Mouse (Mus musculus) layer of hippocampus, adult 11-12 months (tissue): ENCODE measurements around the gene Csnk1e.
A peak's percentile ranks its signal among the peaks of the same experiment; 100 is the strongest.

ENCODE experiments used
- DNase-seq: peaks from one replicate; pipeline ENCODE4 v3.0.0; 2022; ENCODE audit warnings: low spot score

The Csnk1e gene

DNA sequence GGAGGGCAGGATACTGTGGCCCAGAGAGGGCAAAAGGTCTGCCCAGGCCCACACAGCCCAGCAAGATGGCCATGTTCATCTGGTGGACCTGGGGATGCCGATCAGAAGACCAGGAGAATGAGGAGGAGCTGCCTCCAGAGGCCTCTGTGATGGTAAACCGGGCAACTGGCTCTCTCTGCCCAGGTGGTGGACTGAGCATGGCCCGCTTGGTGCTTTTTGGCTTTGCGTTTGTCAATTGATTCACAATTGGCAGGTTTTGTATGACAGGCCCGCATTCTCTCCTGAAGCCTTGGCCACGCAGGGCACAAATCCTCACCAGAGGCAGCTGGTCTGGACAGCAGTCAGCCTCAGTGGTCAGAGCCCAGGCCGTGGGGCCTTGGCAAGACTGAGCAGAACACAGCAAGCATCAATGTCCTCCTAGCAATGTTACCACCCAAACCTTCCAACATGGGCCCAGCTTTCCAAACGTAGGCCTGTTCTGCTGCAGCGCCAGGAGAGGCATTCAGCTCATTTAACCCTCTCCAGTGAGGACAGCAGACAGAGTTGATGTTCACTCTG lies 12.3 kb downstream of the Csnk1e start:
- no peak for DNase-seq

DNA sequence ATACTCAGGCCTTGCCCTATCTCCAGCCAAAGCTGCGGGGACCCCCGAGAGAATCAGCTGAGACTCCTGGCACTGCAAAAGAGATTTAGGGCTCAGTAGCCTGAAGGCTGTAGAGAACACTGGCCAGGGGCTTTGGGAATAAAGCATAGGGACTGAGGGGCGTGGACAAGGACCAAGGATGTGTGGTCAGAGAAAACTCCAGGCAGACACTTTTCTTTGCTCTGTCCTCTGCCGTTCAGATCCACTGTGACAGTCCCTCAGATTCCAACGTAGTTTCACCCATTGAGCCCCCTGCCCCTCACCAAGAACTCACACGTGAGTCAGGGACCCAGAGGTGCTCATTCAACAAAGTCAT lies 13.1 kb downstream of the Csnk1e start:
- no peak for DNase-seq

DNA sequence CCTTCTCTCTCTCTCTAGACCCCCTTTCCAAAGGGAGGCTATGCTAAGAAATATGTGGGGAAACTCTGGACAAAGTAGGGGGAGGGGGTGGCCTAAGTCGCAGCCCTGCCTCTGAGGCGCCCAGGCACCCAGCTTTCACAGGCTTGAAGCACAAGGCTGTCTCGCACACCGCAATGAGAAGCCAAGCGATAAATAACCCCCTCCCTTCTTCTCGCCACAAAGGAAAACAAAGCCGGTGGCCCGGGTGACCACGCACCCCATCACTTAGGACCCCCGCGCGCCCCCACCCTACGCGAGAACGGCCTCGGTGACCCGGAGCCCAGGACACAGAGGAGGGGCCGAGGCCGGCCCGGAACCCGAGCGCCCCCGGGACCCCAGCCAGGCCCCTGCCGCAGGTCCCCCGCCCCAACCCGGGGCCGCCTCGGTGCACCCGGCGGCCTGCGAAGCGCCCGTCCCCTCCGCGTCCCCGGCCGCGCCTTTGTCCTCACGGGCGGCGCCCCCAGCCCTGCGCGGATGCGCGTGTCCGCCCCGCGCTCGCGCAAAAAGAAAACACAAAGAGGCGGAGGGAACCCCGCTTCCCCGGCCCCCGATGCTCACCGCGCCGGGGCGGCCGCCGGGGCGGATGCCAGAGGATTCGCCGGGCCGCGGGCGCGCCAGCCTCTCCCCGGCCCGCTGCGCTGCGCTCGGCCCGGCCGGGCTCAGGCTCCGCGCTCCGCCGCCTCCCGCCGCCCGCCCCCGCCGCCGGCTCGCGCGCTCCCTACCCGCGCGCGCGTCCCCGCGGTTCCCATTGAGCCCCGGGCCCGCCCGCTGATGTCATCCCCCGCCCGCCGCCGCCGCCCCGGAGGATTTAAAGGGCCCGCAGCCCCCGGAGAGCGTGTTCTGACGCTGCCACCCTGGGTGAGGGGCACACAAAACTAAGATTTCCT lies 13.8 kb downstream of the Csnk1e start:
- peak; percentile 83 for DNase-seq

GRCm38 (mm10) chr15:79440651-79441330 lies 14.6 kb downstream of the Csnk1e start:
- no peak for DNase-seq

DNA sequence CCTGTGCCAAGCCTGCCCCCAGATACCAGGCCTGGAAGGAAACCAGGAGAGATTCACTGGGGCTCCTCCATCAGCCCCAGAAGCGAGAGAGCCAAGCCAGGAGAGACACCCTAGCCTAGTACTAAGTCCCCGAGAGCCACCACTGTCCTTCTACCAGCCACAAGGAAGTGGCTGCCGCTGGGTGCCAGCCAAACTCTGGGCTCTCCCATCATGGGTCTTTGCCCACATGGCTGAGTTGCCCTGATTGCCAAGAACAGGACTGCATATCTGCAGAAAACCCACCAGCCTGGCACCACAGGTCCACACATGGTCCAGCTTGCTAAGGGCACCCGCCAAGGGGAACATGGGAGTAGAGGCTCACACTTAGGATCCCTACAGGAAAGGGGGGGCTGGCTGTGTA lies 15.1 kb downstream of the Csnk1e start:
- DNase-seq = peak; percentile 77

- DNase-seq = no peak
Observed at GRCm38 (mm10) chr15:79439386-79439785, 16.0 kb downstream of the Csnk1e start.

DNA sequence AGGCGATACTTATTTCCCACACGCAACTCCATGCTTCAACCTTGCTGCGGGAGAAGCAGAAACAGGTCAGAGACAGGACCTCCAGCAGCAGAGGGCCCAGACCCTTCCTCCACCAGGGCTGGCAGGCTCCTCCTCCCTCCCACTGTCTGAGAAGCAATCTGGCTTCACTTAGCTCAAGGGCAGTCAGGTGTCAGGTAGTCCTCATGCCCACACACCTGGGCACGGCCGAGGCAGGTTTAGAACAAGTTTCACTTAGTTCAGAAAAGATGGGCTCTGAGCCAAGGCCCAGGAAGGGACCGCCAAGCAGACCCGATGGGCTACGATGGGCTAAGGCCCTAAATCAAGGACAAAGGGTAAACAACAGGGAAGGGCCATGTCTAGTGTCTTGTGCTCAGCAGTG lies 16.6 kb downstream of the Csnk1e start:
- no peak for DNase-seq

GRCm38 (mm10) chr15:79438209-79438810 lies 17.1 kb downstream of the Csnk1e start:
- DNase-seq = no peak

DNA sequence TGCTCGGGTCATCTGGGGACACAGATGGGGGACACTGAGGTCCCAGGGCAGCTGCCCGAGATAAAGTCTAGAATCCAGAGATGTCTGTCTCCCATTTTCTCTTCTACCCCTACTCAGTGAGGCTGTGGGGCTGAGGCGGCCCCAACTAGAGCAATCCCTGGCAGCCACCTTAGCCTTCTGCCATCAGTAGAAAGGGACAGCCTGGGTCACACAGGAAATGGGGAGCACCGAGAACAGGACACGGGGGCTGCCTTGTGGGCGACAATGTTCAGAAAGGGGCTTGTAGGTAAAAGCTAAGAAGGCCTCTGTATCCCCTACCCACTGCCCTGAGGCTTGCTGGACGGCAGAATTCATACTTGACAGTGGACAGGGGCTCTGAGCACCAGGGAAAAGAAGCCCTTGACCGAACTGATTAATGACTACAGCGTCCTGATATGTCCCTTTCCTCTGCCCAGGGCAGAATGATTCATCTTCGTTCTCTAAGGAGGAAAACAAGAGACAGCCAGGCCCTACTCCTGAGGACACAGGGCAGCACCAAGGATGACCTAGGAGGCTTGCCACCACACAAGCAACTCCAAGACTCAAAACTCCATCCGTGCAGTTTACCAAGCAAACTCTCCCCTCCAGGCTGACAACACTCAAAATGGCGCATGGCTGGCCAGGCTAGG lies 17.7 kb downstream of the Csnk1e start:
- no peak for DNase-seq

DNA sequence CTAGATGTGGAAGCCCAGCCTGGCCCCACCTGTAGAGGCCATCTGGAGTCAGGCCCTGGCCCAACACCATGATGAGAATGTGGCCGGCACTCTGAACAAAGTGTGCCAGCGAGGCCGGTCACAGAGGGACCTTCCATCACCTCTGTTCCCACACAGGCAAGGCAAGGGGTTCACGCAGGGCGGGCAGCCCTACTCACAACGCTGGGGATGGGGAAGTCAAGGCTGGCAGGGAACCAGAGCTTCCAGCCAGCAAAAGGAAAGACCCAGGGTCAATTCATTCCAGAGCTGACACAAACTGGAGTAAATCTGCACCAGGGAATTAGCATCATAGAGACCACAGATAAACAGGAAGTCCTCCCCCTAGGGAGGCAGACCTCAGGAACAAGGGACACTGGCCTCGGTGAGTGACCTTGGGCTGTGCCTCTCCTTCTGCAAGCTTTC lies 18.9 kb downstream of the Csnk1e start:
- no peak for DNase-seq

GRCm38 (mm10) chr15:79435191-79435671 lies 20.1 kb downstream of the Csnk1e start:
- DNase-seq = no peak

DNA sequence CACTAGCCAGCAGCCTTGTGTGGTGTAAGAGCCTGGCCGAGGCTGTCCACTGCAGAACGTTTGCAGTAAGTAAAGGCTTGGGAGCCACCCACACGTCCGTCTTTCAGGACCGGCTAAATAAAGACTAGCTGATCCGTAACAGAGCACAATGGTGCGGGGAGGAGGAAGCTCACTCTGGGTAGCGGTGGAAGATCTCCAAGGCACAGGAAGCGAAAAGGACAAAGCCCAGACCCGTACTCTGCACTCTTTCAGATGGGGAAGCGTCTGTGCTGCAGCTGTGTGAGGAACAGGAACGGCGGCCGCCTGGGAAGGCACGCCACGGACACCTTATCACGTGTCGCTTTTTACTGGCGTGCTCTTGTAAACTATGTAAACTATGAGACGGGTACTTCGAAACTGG lies 22.5 kb downstream of the Csnk1e start:
- peak; percentile 70 for DNase-seq

DNA sequence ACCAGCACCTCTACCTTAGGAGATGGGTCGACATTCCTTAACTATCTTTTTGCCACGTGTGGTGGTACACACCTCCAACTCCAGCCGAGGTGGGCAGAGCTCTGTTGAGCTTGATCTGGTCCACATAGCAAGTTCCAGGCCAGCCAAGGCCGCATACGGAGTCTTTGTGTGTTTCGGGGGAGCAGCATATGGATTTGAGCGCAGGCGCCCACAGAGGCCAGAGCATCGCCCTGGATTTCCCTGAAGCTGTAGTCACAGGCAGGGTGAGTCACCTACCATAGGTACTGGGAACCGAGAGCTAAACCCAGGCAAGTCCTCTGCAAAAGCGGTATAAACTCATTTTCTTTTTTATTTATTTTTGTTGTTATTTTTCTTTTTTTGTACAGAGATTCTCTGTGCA lies 23.0 kb downstream of the Csnk1e start:
- DNase-seq = no peak

DNA sequence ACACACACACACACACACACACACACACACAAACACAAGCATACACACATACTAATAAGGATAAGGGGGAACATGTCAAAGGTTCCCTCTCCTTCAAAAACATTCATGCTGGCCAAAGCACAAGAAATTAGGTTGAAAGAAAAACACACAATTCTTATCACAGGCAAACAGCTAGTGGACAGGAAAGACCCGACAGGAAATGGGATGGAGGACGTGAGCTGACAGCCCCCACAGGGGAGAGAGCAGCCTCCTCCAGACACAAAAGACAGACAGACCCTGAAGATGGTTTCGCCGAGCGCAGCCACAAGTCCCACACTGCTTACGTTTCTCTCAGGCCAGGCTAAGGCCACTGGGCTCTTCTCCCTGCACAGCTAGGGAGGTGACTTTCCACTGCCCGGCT lies 23.4 kb downstream of the Csnk1e start:
- DNase-seq = no peak

- DNase-seq = no peak
Observed at GRCm38 (mm10) chr15:79430461-79431000, 24.8 kb downstream of the Csnk1e start.

DNA sequence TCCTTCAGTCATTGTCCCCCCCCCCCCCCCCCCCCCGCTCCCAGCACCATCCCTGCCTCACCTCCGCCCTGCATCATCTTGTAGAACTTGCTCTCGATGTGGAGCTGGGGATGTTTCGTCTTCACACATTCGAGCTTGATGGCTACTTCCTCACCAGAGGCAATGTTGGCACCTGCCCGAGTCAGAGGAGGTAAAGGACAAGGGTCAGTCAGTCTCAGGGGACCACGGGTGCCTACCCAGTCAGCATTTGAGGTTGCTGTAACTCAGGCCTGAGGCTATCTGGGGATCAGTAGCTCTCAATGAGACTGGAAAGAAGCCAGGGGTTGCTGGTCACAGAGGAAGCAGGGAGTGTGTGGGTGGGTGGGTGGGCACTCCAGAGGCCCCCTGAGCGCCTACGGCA lies 25.4 kb downstream of the Csnk1e start:
- no peak for DNase-seq

GRCm38 (mm10) chr15:79429527-79429926 lies 25.8 kb downstream of the Csnk1e start:
- no peak for DNase-seq

GRCm38 (mm10) chr15:79428616-79429015 lies 26.8 kb downstream of the Csnk1e start:
- DNase-seq = no peak

GRCm38 (mm10) chr15:79427516-79427915 lies 27.9 kb downstream of the Csnk1e start:
- DNase-seq = no peak

- no peak for DNase-seq
Observed at GRCm38 (mm10) chr15:79425516-79425915, 29.9 kb downstream of the Csnk1e start.

DNA sequence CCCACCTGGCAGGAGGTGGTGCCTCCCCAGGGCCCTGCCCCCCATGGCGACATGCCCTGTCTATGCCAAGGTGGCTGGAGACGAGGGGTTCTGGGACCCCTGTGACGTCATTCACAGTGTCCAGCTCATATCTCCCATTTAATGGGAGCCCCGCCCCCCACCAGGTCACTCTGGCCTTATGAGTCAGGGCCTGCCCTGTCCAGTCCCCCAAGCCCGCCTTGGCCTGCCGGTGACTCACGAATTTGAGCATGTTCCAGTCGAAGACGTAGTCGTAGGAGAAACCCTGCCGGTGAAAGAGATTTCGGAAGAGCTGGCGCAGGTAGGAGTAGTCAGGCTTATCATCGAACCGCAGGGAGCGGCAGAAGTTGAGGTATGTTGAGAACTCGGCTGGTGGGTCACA lies 30.8 kb downstream of the Csnk1e start:
- DNase-seq = no peak
